Mouse (Mus musculus) embryonic stem cell, embryonic (primary cell): ENCODE measurements around the gene Pak1.

Source experiments
- CTCF ChIA-PET, 4 experiments: fragments of 300-600 bp in 2 of 4; fragments of 350-600 bp in 2 of 4; sonication (Branson Sonifier 250); formaldehyde crosslinking; loops; one replicate each; lab custom pipeline; 2022; ENCODE audit warnings: inconsistent platforms in 2 of 4; lab: Charles Lee
- POLR2A ChIA-PET, 4 experiments: fragments of 300-600 bp in 2 of 4; fragments of 350-600 bp in 2 of 4; sonication (Branson Sonifier 250); formaldehyde crosslinking; loops; one replicate each; lab custom pipeline; 2022; ENCODE audit warnings: antibody characterized with exemption in 4 of 4, inconsistent platforms in 1 of 4; lab: Charles Lee

The Pak1 gene

GRCm38 (mm10) chr7:97868766-97869165, 80.4 kb downstream of the Pak1 start:
- ChIA-PET CTCF (no interaction called here), POLR2A (no interaction called here)

- ChIA-PET CTCF (interaction anchor here in 1 of 4 experiments (0.5 kb wide), 1 partner anchor 124 kb away, joined by 3 read pairs; no protein-coding TSS in a partner anchor), POLR2A (interaction anchor here in 1 of 4 experiments (1.1 kb wide), 1 partner anchor 14 kb away, joined by 4 read pairs; no protein-coding TSS in a partner anchor)
These were observed 84.1 kb downstream of the Pak1 start for GRCm38 (mm10) chr7:97872396-97872795.

GRCm38 (mm10) chr7:97873317-97873716, 85.0 kb downstream of the Pak1 start:
- POLR2A ChIA-PET, result interaction anchor here in 1 of 4 experiments (0.6 kb wide), 1 partner anchor 434 kb away, joined by 5 read pairs; no protein-coding TSS in a partner anchor

GRCm38 (mm10) chr7:97877846-97878538, 89.7 kb downstream of the Pak1 start:
- POLR2A ChIA-PET, result no interaction called here

More at GRCm38 (mm10) chr7:97873317-97873716, 85.0 kb downstream of the Pak1 start:
- CTCF ChIA-PET, result no interaction called here

GRCm38 (mm10) chr7:97911646-97912045, 123.3 kb downstream of the Pak1 start:
- POLR2A ChIA-PET, result interaction anchor here in 1 of 4 experiments (1.0 to 1.9 kb wide), 2 partner anchors 9 to 13 kb away, joined by 3 to 5 read pairs; partner anchors contain the start of gene Gdpd4
- CTCF ChIA-PET, result no interaction called here

More at GRCm38 (mm10) chr7:97877846-97878538, 89.7 kb downstream of the Pak1 start:
- CTCF ChIA-PET, result interaction anchor here in 1 of 4 experiments (0.8 kb wide), 1 partner anchor 254 kb away, joined by 3 read pairs; no protein-coding TSS in a partner anchor

- ChIA-PET POLR2A (interaction anchor here in 2 of 4 experiments (0.7 to 1.3 kb wide), 3 partner anchors 9 to 177 kb away, joined by 3 to 5 read pairs (median 3); partner anchors contain the start of gene Aqp11 (in 1 of the 2)), CTCF (no interaction called here)
These were observed 126.6 kb downstream of the Pak1 start for GRCm38 (mm10) chr7:97914833-97915516.

GRCm38 (mm10) chr7:97919742-97920141, 131.4 kb downstream of the Pak1 start, which contains the start of gene Gdpd4:
Gdpd4 (plus strand) TSS chr7:97919955.
- ChIA-PET CTCF (no interaction called here), POLR2A (interaction anchor here in 1 of 4 experiments (0.7 to 1.2 kb wide), 3 partner anchors 9 to 162 kb away, joined by 3 to 5 read pairs (median 3); no protein-coding TSS in a partner anchor)

- POLR2A ChIA-PET, result no interaction called here
These were observed 137.5 kb downstream of the Pak1 start for GRCm38 (mm10) chr7:97925819-97926218.

GRCm38 (mm10) chr7:97926978-97927377, 138.6 kb downstream of the Pak1 start:
- CTCF ChIA-PET, result no interaction called here
- POLR2A ChIA-PET, result no interaction called here

More at GRCm38 (mm10) chr7:97925819-97926218, 137.5 kb downstream of the Pak1 start:
- CTCF ChIA-PET, result no interaction called here

GRCm38 (mm10) chr7:97944485-97944884, 156.1 kb downstream of the Pak1 start:
- POLR2A ChIA-PET, result no interaction called here
- CTCF ChIA-PET, result no interaction called here
